Mouse (Mus musculus) intestine, embryonic 16.5 days (tissue): ENCODE measurements around the gene Wipi1. TPM values are rescaled to one million over a fixed set of nuclear protein-coding genes. Genes with fewer than 3 reads are reported as not detected.
"Not testable (repeated sequence)": the region's sequence is repeated elsewhere in the genome, so short reads cannot be mapped to it uniquely, and the experiment has no call there.

Experiments
- ATAC-seq: fragments of 200-750 bp; cut with Nextera tagmentation; 2 replicates; pipeline ENCODE4 v1.8.0; 2017; ENCODE audit warnings: moderate TSS enrichment, moderate library complexity
- H3K27ac ChIP-seq: fragments of 300-500 bp; sonication (generic); 2 replicates; pipeline ENCODE4 v1.5.1; 2014; ENCODE audit warnings: mild to moderate bottlenecking, low read length
- H3K27me3 ChIP-seq: fragments of 300-500 bp; sonication (generic); replicated peaks from 2 replicates; pipeline ENCODE4 v1.6.1; 2014; ENCODE audit warnings: low read length, control low read depth, mixed read lengths; ENCODE audit not compliant: control insufficient read depth, insufficient read depth
- H3K36me3 ChIP-seq: fragments of 300-500 bp; sonication (generic); 2 replicates; pipeline ENCODE4 v1.6.1; 2014; ENCODE audit warnings: low read length, control low read depth; ENCODE audit not compliant: control insufficient read depth, insufficient read depth
- H3K4me1 ChIP-seq: fragments of 300-500 bp; sonication (generic); 2 replicates; pipeline ENCODE4 v1.6.1; 2014; ENCODE audit warnings: low read length, control low read depth, mixed read lengths; ENCODE audit not compliant: control insufficient read depth, insufficient read depth
- H3K4me2 ChIP-seq: fragments of 300-500 bp; sonication (generic); 2 replicates; pipeline ENCODE4 v1.6.1; 2014; ENCODE audit warnings: low read depth, low read length, control low read depth
- H3K4me3 ChIP-seq: fragments of 300-500 bp; sonication (generic); 2 replicates; pipeline ENCODE4 v1.5.1; 2014; ENCODE audit warnings: mild to moderate bottlenecking, low read length
- H3K9ac ChIP-seq: fragments of 300-500 bp; sonication (generic); 2 replicates; pipeline ENCODE4 v1.6.1; 2014; ENCODE audit warnings: low read depth, low read length
- H3K9me3 ChIP-seq: fragments of 300-500 bp; sonication (generic); 2 replicates; pipeline ENCODE4 v1.6.1; 2016; ENCODE audit warnings: low read length, control low read depth; ENCODE audit not compliant: control insufficient read depth
- WGBS: fragments of 180-500 bp; shearing (Covaris S2); extraction: QIAGEN DNeasy Blood & Tissue Kit; methylation state at CpG from one replicate; pipeline ENCODE4 v1.1.7; 2014; 5-methylcytosine and 5-hydroxymethylcytosine counted together
- polyA plus RNA-seq: library from polyadenylated mRNA; unstranded; fragments of >200 nt; fragmentation: Nextera tagmentation; extraction: Ambion mirVana; gene quantifications from 2 replicates; pipeline ENCODE4 v1.2.1, GENCODE M21; 2015

Wipi1 gene
- polyA plus RNA-seq, result 27.3 and 27.5 TPM in 2 replicates

GRCm38 (mm10) chr11:109611303-109612149 lies at the start of gene Wipi1:
Wipi1 (minus strand) TSS chr11:109611967.
- Histone ChIP-seq H3K4me2 (peak within 1 kb of the TSS; percentile 81), H3K27me3 (no peaks in the 10 kb centered on the region), H3K36me3 (no peaks in the 10 kb centered on the region), H3K9ac (peak within 1 kb of the TSS; percentile 81), H3K27ac (peak within 1 kb of the TSS; percentile 74), H3K4me1 (peaks cover 13% of the 10 kb centered on the region), H3K4me3 (peak within 1 kb of the TSS; percentile 81), H3K9me3 (no peaks in the 10 kb centered on the region)
- peak; percentile 97 for ATAC-seq
- under 1% methylated on average over 58 of the region's 58 CpGs for WGBS

DNA sequence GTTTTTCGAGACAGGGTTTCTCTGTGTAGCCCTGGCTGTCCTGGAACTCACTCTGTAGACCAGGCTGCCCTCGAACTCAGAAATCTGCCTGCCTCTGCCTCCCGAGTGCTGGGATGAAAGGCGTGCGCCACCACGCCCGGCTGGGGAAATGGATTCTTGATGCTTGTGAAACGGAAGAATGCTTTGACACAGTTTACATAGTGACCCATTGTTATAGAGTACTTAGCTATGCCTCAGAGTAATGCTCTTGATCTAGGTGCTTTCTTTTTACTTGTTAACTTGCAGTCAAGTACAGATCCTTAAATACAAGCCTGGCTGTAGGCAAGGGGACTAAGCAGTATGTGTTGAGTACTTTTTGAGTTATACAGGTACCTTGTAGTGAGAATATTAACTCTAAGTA lies 48.8 kb upstream of the Wipi1 start:
- not testable (repeated sequence) for H3K9me3 ChIP-seq, H3K4me2 ChIP-seq, H3K9ac ChIP-seq, H3K4me1 ChIP-seq, H3K27me3 ChIP-seq, ATAC-seq, H3K27ac ChIP-seq, H3K4me3 ChIP-seq
- peaks cover 21% of the 10 kb centered on the region for H3K36me3 ChIP-seq
- 90% methylated on average over 8 of the region's 8 CpGs for WGBS

DNA sequence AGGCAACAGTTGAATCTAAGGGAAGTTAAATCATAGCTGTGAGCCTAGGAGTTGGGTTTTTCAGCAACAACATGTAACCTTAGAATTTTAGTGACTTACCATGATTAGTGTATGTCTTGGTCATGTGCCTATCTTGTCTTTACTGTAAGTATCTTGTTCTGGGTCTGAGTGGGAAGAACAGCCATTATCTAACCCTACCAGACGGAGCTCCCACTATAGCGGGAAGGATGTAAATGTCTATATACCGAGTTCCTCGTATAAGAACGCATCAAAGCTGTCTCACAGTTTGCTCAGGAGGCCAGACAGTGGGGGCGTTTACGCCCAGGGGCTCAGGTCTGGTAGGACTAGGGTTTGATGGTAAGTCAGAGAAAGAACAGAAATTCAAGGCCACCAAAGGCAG lies 44.5 kb upstream of the Wipi1 start:
- 80% methylated on average over 7 of the region's 7 CpGs for WGBS
- H3K9me3 ChIP-seq, result no peaks in the 10 kb centered on the region
- H3K27ac ChIP-seq, result no peak overlapping the region
- no peak overlapping the region for H3K9ac ChIP-seq
- H3K27me3 ChIP-seq, result no peaks in the 10 kb centered on the region
- H3K4me3 ChIP-seq, result no peak overlapping the region
- H3K36me3 ChIP-seq, result peaks cover 8% of the 10 kb centered on the region; the same call in 1 of the 2 replicates
- peaks cover 18% of the 10 kb centered on the region for H3K4me1 ChIP-seq
- no peak overlapping the region for H3K4me2 ChIP-seq
- no peak for ATAC-seq

DNA sequence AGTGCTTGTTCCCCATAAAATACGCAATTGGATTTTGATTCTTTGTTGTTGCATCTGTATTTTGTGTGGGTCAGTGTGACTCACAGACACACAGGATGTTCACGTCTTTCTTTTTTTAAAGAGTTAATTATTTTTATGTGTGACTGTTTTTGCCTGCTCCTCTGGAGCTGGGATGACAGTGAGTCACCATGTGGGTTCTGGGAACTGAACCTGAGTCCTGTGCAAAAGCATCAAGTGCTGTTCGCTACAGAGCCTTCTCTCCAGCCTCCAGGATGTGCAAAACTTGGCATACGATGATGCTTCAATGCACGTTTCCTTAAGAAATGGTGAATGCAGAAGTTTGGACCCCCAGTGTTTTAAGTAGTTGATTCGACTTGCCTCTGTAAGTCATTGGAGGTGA lies 42.8 kb upstream of the Wipi1 start:
- H3K9me3 ChIP-seq, result no peaks in the 10 kb centered on the region
- 87% methylated on average over 6 of the region's 6 CpGs for WGBS
- H3K4me1 ChIP-seq, result peaks cover 22% of the 10 kb centered on the region
- no peak overlapping the region for H3K9ac ChIP-seq
- no peak overlapping the region for H3K4me2 ChIP-seq
- no peaks in the 10 kb centered on the region for H3K27me3 ChIP-seq
- H3K27ac ChIP-seq, result no peak overlapping the region
- H3K4me3 ChIP-seq, result no peak overlapping the region
- no peak for ATAC-seq
- H3K36me3 ChIP-seq, result no peaks in the 10 kb centered on the region; the same call in 1 of the 2 replicates

DNA sequence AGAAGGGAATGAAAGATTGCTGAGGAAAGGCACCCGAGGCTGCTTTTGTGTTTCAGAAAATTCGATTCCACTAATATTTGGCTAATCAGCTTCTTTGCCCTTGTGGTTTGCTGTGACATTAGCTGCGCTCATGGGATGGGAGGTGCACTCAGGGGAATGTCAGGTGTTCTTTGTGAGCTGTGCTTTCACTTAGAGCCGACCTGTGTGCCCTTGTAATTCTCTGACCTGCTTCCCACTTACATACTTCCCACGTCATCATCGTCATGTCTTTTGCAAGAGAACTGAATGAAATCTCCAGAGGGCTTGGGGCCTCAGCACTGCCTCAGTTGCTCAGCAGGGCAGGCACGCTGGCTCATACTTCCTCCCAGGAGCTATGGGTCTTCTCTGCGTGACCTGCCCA lies 41.4 kb upstream of the Wipi1 start:
- H3K4me3 ChIP-seq, result no peak overlapping the region; the same call in 1 of the 2 replicates
- H3K9ac ChIP-seq, result no peak overlapping the region
- no peaks in the 10 kb centered on the region for H3K27me3 ChIP-seq
- no peak for ATAC-seq
- H3K4me1 ChIP-seq, result peaks cover 28% of the 10 kb centered on the region
- no peaks in the 10 kb centered on the region; the same call in 1 of the 2 replicates for H3K36me3 ChIP-seq
- H3K9me3 ChIP-seq, result no peaks in the 10 kb centered on the region
- H3K4me2 ChIP-seq, result peak overlapping the region; percentile 30
- WGBS, result 46% methylated on average over 8 of the region's 8 CpGs
- 0 out of 2 replicates have a peak overlapping the region, but pooled peaks have one; percentile 4 for H3K27ac ChIP-seq

DNA sequence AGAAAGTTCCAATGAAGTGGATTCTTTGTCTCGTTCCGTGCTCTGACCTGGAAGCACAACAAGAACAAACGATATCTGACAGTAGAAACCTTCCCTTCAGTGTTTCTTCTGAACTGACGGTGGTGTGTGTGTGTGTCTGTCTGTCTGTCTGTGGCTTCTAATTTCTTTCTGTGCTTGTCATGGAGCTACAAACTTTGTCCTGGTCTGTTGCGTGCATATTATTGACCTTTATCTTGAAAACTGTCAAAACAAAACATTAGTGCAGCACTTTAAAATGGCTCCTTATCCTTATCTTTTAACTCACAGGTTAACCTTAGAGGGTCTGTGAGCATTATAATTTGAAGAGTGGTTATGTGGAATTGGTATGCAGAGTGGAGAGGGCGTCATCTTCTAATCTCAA lies 40.7 kb upstream of the Wipi1 start:
- Histone ChIP-seq H3K4me1 (peaks cover 28% of the 10 kb centered on the region), H3K4me2 (peak overlapping the region; percentile 70), H3K36me3 (no peaks in the 10 kb centered on the region; the same call in 1 of the 2 replicates), H3K9me3 (no peaks in the 10 kb centered on the region), H3K27me3 (no peaks in the 10 kb centered on the region), H3K27ac (no peak overlapping the region), H3K9ac (peak overlapping the region; percentile 97; the same call in 1 of the 2 replicates), H3K4me3 (peak overlapping the region; percentile 67)
- 37% methylated on average over 6 of the region's 6 CpGs for WGBS
- no peak for ATAC-seq

GRCm38 (mm10) chr11:109651566-109652024 lies 39.8 kb upstream of the Wipi1 start:
- peak; percentile 5 for ATAC-seq
- Histone ChIP-seq H3K9me3 (no peaks in the 10 kb centered on the region), H3K4me1 (peaks cover 28% of the 10 kb centered on the region), H3K9ac (peak overlapping the region; percentile 97), H3K4me3 (peak overlapping the region; percentile 67), H3K36me3 (no peaks in the 10 kb centered on the region; the same call in 1 of the 2 replicates), H3K4me2 (peak overlapping the region; percentile 70), H3K27me3 (no peaks in the 10 kb centered on the region), H3K27ac (peak overlapping the region; percentile 96)
- under 1% methylated on average over 21 of the region's 21 CpGs for WGBS

- Histone ChIP-seq H3K4me1 (peaks cover 28% of the 10 kb centered on the region), H3K9ac (peak overlapping the region; percentile 97), H3K27me3 (no peaks in the 10 kb centered on the region), H3K4me3 (peak overlapping the region; percentile 67), H3K4me2 (peak overlapping the region; percentile 94), H3K36me3 (no peaks in the 10 kb centered on the region; the same call in 1 of the 2 replicates), H3K9me3 (no peaks in the 10 kb centered on the region), H3K27ac (peak overlapping the region; percentile 96)
- WGBS, result under 1% methylated on average over 87 of the region's 90 CpGs
- ATAC-seq, result peak; percentile 97
These were observed 39.2 kb upstream of the Wipi1 start for GRCm38 (mm10) chr11:109650788-109651565.
